Mouse (Mus musculus) embryo, embryonic 10 days (tissue): ENCODE measurements around the gene Cd164l2.

Source experiments
- DNase-seq: peaks from one replicate; pipeline ENCODE4 v3.0.0-alpha.2; 2015; ENCODE audit warnings: low spot score

Cd164l2 gene

GRCm38 (mm10) chr4:133211751-133212561, at the start of gene Cd164l2, which contains the start of gene Gpr3:
TSS of gene Cd164l2 (plus strand) at chr4:133212131.
TSS of gene Gpr3 (minus strand) at chr4:133212536.
- no peak for DNase-seq

GRCm38 (mm10) chr4:133162196-133162595, 49.7 kb upstream of the Cd164l2 start:
- DNase-seq, result no peak

GRCm38 (mm10) chr4:133166773-133167172, 45.2 kb upstream of the Cd164l2 start:
- no peak for DNase-seq

- no peak for DNase-seq
Measured at GRCm38 (mm10) chr4:133169237-133170055, 42.5 kb upstream of the Cd164l2 start.

- DNase-seq, result no peak
Measured at GRCm38 (mm10) chr4:133170056-133170524, 41.8 kb upstream of the Cd164l2 start.

- no peak for DNase-seq
Measured at GRCm38 (mm10) chr4:133170616-133171015, 41.3 kb upstream of the Cd164l2 start.

GRCm38 (mm10) chr4:133172451-133172850, 39.5 kb upstream of the Cd164l2 start:
- DNase-seq, result no peak

- no peak for DNase-seq
Measured at GRCm38 (mm10) chr4:133174361-133174760, 37.6 kb upstream of the Cd164l2 start.

GRCm38 (mm10) chr4:133175274-133175673, 36.7 kb upstream of the Cd164l2 start:
- no peak for DNase-seq

- peak; percentile 29 for DNase-seq
Measured at GRCm38 (mm10) chr4:133175998-133176760, 35.8 kb upstream of the Cd164l2 start.

- DNase-seq, result no peak
Measured at GRCm38 (mm10) chr4:133176761-133177403, 35.0 kb upstream of the Cd164l2 start.

GRCm38 (mm10) chr4:133178305-133178704, 33.6 kb upstream of the Cd164l2 start:
- DNase-seq, result no peak

- no peak for DNase-seq
Measured at GRCm38 (mm10) chr4:133179258-133179657, 32.7 kb upstream of the Cd164l2 start.

- DNase-seq, result no peak
Measured at GRCm38 (mm10) chr4:133182439-133183033, 29.4 kb upstream of the Cd164l2 start.

- DNase-seq, result no peak
Measured at GRCm38 (mm10) chr4:133184031-133184897, 27.7 kb upstream of the Cd164l2 start.

GRCm38 (mm10) chr4:133184898-133185665, 26.8 kb upstream of the Cd164l2 start:
- peak; percentile 29 for DNase-seq

GRCm38 (mm10) chr4:133185893-133186292, 26.0 kb upstream of the Cd164l2 start:
- DNase-seq, result no peak

- DNase-seq, result no peak
Measured at GRCm38 (mm10) chr4:133186856-133187255, 25.1 kb upstream of the Cd164l2 start.

GRCm38 (mm10) chr4:133189396-133189795, 22.5 kb upstream of the Cd164l2 start:
- DNase-seq, result no peak
